ENCODE assay signal across 21 mouse cellular contexts in the genomic region with DNA sequence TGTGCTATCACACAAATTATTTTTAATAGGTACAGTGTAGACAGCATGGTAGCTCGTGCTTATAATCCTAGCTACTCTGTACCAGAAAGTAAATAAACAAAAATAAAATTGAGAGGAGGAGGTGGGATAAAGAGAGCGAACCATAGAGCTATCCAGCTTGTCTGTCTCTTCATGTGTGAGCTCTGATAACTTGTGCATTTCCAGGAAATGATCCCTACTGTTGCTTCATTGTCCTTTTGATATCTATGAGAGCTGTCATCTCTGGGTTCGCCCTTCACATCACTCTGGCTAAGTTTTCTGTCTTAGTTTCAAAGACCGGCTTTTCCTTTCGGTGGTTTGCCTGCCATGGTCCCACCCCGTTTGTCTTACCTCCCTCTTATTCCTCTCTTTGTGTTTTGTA. TPM values are rescaled to one million over a fixed set of nuclear protein-coding genes. Genes with fewer than 3 reads are reported as not detected.
DNase-seq lines count a peak whose midpoint lies in the region; ATAC-seq and TF ChIP-seq lines count a peak whose summit lies in the region.
"Had no signal": no experiment of that assay in that cellular context is flagged by ENCODE, and none has a peak within 500 bp of the region (broad histone marks: within the 10 kb centered on the region; RNA-seq: fewer than 3 reads in every experiment).

No protein-coding gene starts in this region.

- no peaks in the 10 kb centered on the region for H3K27me3 ChIP-seq in limb, embryonic 10.5 days (ENCODE audit: low read depth, poor library complexity, severe bottlenecking)
- no peaks in the 10 kb centered on the region for H3K27me3 ChIP-seq in liver, embryonic 13.5 days
- H3K27me3 ChIP-seq in liver, postnatal 0 days (ENCODE audit: insufficient read depth, low read length): no peaks in the 10 kb centered on the region
- no peaks in the 10 kb centered on the region for H3K27me3 ChIP-seq in hindbrain, embryonic 16.5 days (replicated peaks; ENCODE audit: control insufficient read depth, insufficient read depth, low read length)
- H3K27me3 ChIP-seq: forebrain, embryonic 15.5 days; heart, embryonic 15.5 days had no signal

- 83% methylated on average over 6 of the region's 6 CpGs for WGBS in limb, embryonic 10.5 days
- WGBS in liver, embryonic 13.5 days (ENCODE audit: insufficient replicate concordance): 23% methylated on average over 6 of the region's 6 CpGs
- WGBS in liver, postnatal 0 days (ENCODE audit: insufficient replicate concordance): 48% methylated on average over 6 of the region's 6 CpGs
- 88% methylated on average over 6 of the region's 6 CpGs for WGBS in hindbrain, embryonic 16.5 days

- H3K4me1 ChIP-seq in limb, embryonic 10.5 days: peaks cover 54% of the 10 kb centered on the region
- peaks cover 75% of the 10 kb centered on the region for H3K4me1 ChIP-seq in liver, embryonic 13.5 days (replicated peaks)
- H3K4me1 ChIP-seq in liver, postnatal 0 days (ENCODE audit: insufficient read depth): peaks cover 4% of the 10 kb centered on the region
- H3K4me1 ChIP-seq in hindbrain, embryonic 16.5 days (ENCODE audit: control insufficient read depth, insufficient read depth, low read depth, low read length): peaks cover 14% of the 10 kb centered on the region

- no peak for TF ChIP-seq CTCF in liver, postnatal 0 days (IDR thresholded peaks at IDR 0.05; ENCODE audit: low read depth)

- ATAC-seq in liver, embryonic 13.5 days (ENCODE audit: low read depth): peak; percentile 82
- peak; percentile 61 for ATAC-seq in liver, postnatal 0 days
- ATAC-seq in hindbrain, embryonic 16.5 days: no peak
- ATAC-seq: forebrain, embryonic 15.5 days had no signal

- DNase-seq in c-Kit-negative CD71-positive TER-119-positive erythroid progenitor cells, embryonic 14.5 days (ENCODE audit: low read depth, low spot score): peak; percentile 17
- DNase-seq in limb, embryonic 10.5 days (ENCODE audit: low spot score): no peak
- peak; percentile 48 for DNase-seq in liver, embryonic 13.5 days
- DNase-seq in liver, postnatal 0 days: no peak
- DNase-seq in frontal cortex, postnatal 10 days (ENCODE audit: low spot score in 2 of 2): no peak
- no peak for DNase-seq in layer of hippocampus, adult 9-11 months
- DNase-seq: adrenal gland, adult 2 months; adrenal gland, postnatal 25 days; cerebellum, adult 11-12 months; cerebellum, adult 9-11 months; cerebellum, postnatal 36 days; gastrocnemius, postnatal 10 days; heart, adult 2 months; heart, postnatal 14 days had no signal

- TF ChIP-seq EP300 in liver, postnatal 0 days (IDR thresholded peaks at IDR 0.05; ENCODE audit: low read depth): peak; percentile 65

- H3K9ac ChIP-seq in liver, embryonic 13.5 days: peak overlapping the region; percentile 20; the same call in 1 of the 2 replicates
- no peak overlapping the region for H3K9ac ChIP-seq in liver, postnatal 0 days (replicated peaks)
- no peak overlapping the region for H3K9ac ChIP-seq in hindbrain, embryonic 16.5 days (ENCODE audit: low read depth, low read length)
- H3K9ac ChIP-seq: forebrain, embryonic 15.5 days; heart, embryonic 15.5 days; hindbrain, embryonic 14.5 days had no signal

- H3K27ac ChIP-seq in limb, embryonic 10.5 days: peak overlapping the region; percentile 94; the same call in 1 of the 2 replicates
- H3K27ac ChIP-seq in liver, embryonic 13.5 days: peak overlapping the region; percentile 47
- no peak overlapping the region for H3K27ac ChIP-seq in liver, postnatal 0 days (ENCODE audit: low read depth)
- H3K27ac ChIP-seq in hindbrain, embryonic 16.5 days (ENCODE audit: low read depth, low read length): no peak overlapping the region
- H3K27ac ChIP-seq: forebrain, embryonic 15.5 days; heart, adult 2 months; heart, embryonic 15.5 days; hindbrain, embryonic 10.5 days; hindbrain, embryonic 14.5 days had no signal

- H3K4me2 ChIP-seq in liver, embryonic 13.5 days: peak overlapping the region; percentile 36; the same call in 1 of the 2 replicates
- no peak overlapping the region for H3K4me2 ChIP-seq in liver, postnatal 0 days (ENCODE audit: low read depth, low read length)
- no peak overlapping the region for H3K4me2 ChIP-seq in hindbrain, embryonic 16.5 days (ENCODE audit: low read length)
- H3K4me2 ChIP-seq: forebrain, embryonic 15.5 days; heart, embryonic 11.5 days; heart, embryonic 15.5 days; hindbrain, embryonic 14.5 days had no signal

- H3K36me3 ChIP-seq in limb, embryonic 10.5 days: no peaks in the 10 kb centered on the region
- no peaks in the 10 kb centered on the region for H3K36me3 ChIP-seq in liver, embryonic 13.5 days
- H3K36me3 ChIP-seq in liver, postnatal 0 days (replicated peaks; ENCODE audit: insufficient read depth, low read length): no peaks in the 10 kb centered on the region
- no peaks in the 10 kb centered on the region for H3K36me3 ChIP-seq in hindbrain, embryonic 16.5 days (ENCODE audit: control insufficient read depth, insufficient read depth, low read length)
- H3K36me3 ChIP-seq: embryonic facial prominence, embryonic 10.5 days; forebrain, embryonic 15.5 days; heart, embryonic 15.5 days; hindbrain, embryonic 10.5 days had no signal

- no peak overlapping the region for H3K4me3 ChIP-seq in limb, embryonic 10.5 days
- H3K4me3 ChIP-seq in liver, embryonic 13.5 days (replicated peaks): no peak overlapping the region
- H3K4me3 ChIP-seq in liver, postnatal 0 days (ENCODE audit: low read depth, low read length): no peak overlapping the region
- H3K4me3 ChIP-seq in hindbrain, embryonic 16.5 days (ENCODE audit: low read length): no peak overlapping the region
- H3K4me3 ChIP-seq: embryonic facial prominence, embryonic 10.5 days; forebrain, embryonic 15.5 days; heart, adult 2 months; heart, embryonic 15.5 days; hindbrain, embryonic 10.5 days had no signal

- H3K9me3 ChIP-seq in limb, embryonic 10.5 days (replicated peaks): no peaks in the 10 kb centered on the region
- no peaks in the 10 kb centered on the region for H3K9me3 ChIP-seq in liver, embryonic 13.5 days (replicated peaks)
- no peaks in the 10 kb centered on the region for H3K9me3 ChIP-seq in liver, postnatal 0 days (ENCODE audit: low read length)
- H3K9me3 ChIP-seq in hindbrain, embryonic 16.5 days (ENCODE audit: control insufficient read depth, low read length): no peaks in the 10 kb centered on the region
- H3K9me3 ChIP-seq: embryonic facial prominence, embryonic 10.5 days; forebrain, embryonic 15.5 days; heart, embryonic 15.5 days; hindbrain, embryonic 10.5 days had no signal

RNA-seq across cellular contexts. Expression of a gene that starts 14.7 kb away (rescaled TPM):
- 71.1 and 76.8 TPM in 2 replicates for polyA plus RNA-seq in limb, embryonic 10.5 days (2016; fragmentation: Nextera tagmentation; extraction: Ambion mirVana)
- 9.9 and 12.9 TPM in 2 replicates for polyA plus RNA-seq in liver, embryonic 13.5 days (2015; fragmentation: Nextera tagmentation; extraction: Ambion mirVana)
- polyA plus RNA-seq in liver, postnatal 0 days (2015; fragmentation: Nextera tagmentation; extraction: Ambion mirVana): 14.6 and 18.7 TPM in 2 replicates
- polyA plus RNA-seq in hindbrain, embryonic 16.5 days (2015; fragmentation: Nextera tagmentation; extraction: Ambion mirVana): 19.9 and 23.5 TPM in 2 replicates

RNA-seq across cellular contexts. Expression of a gene that starts 50.8 kb away (rescaled TPM):
- polyA plus RNA-seq in limb, embryonic 10.5 days (2016; fragmentation: Nextera tagmentation; extraction: Ambion mirVana): 0.87 and 1.3 TPM in 2 replicates
- 0.92 and 1.2 TPM in 2 replicates for polyA plus RNA-seq in liver, embryonic 13.5 days (2015; fragmentation: Nextera tagmentation; extraction: Ambion mirVana)
- polyA plus RNA-seq in liver, postnatal 0 days (2015; fragmentation: Nextera tagmentation; extraction: Ambion mirVana): 1.9 and 2.3 TPM in 2 replicates
- 1.6 and 2.0 TPM in 2 replicates for polyA plus RNA-seq in hindbrain, embryonic 16.5 days (2015; fragmentation: Nextera tagmentation; extraction: Ambion mirVana)

RNA-seq across cellular contexts. Expression of a gene that starts 59.3 kb away (rescaled TPM):
- polyA plus RNA-seq in limb, embryonic 10.5 days (2016; fragmentation: Nextera tagmentation; extraction: Ambion mirVana): 7.0 and 7.5 TPM in 2 replicates
- 0.91 and 1.00 TPM in 2 replicates for polyA plus RNA-seq in liver, embryonic 13.5 days (2015; fragmentation: Nextera tagmentation; extraction: Ambion mirVana)
- polyA plus RNA-seq in liver, postnatal 0 days (2015; fragmentation: Nextera tagmentation; extraction: Ambion mirVana): 0.46 and 0.58 TPM in 2 replicates
- 4.3 and 4.9 TPM in 2 replicates for polyA plus RNA-seq in hindbrain, embryonic 16.5 days (2015; fragmentation: Nextera tagmentation; extraction: Ambion mirVana)

Comparison
In these comparisons a context has a peak if more than half of its experiments do, and no peak if none do; other contexts are left out.
1. DNase-seq: peak in c-Kit-negative CD71-positive TER-119-positive erythroid progenitor cells, embryonic 14.5 days (single experiment) and liver, embryonic 13.5 days (single experiment); none in limb, embryonic 10.5 days (single experiment), liver, postnatal 0 days (single experiment), frontal cortex, postnatal 10 days (0 of 2) and layer of hippocampus, adult 9-11 months (single experiment).
2. H3K27ac ChIP-seq: peak in limb, embryonic 10.5 days (single experiment) and liver, embryonic 13.5 days (single experiment); none in liver, postnatal 0 days (single experiment) and hindbrain, embryonic 16.5 days (single experiment).